ENCODE assay signal across 22 mouse cellular contexts in genomic region chr14:77558910-77559309, GRCm38 (mm10).
DNase-seq lines count a peak whose midpoint lies in the region; ATAC-seq and TF ChIP-seq lines count a peak whose summit lies in the region.
"Had no signal": no experiment of that assay in that cellular context is flagged by ENCODE, and none has a peak within 500 bp of the region (broad histone marks: within the 10 kb centered on the region; RNA-seq: fewer than 3 reads in every experiment).

No protein-coding gene starts in this region.

- no peak overlapping the region for H3K27ac ChIP-seq in intestine, embryonic 14.5 days (ENCODE audit: low read depth)
- H3K27ac ChIP-seq in intestine, embryonic 16.5 days (ENCODE audit: low read length): no peak overlapping the region
- H3K27ac ChIP-seq in liver, postnatal 0 days (ENCODE audit: low read depth): no peak overlapping the region
- H3K27ac ChIP-seq in liver, embryonic 12.5 days: no peak overlapping the region
- H3K27ac ChIP-seq in midbrain, embryonic 11.5 days (ENCODE audit: low read depth, low read length): no peak overlapping the region
- H3K27ac ChIP-seq in midbrain, embryonic 14.5 days (replicated peaks; ENCODE audit: low read depth, low read length): no peak overlapping the region

- 97% methylated on average over 3 of the region's 3 CpGs for WGBS in intestine, embryonic 14.5 days
- WGBS in intestine, embryonic 16.5 days: 98% methylated on average over 3 of the region's 3 CpGs
- WGBS in liver, postnatal 0 days (ENCODE audit: insufficient replicate concordance): 89% methylated on average over 3 of the region's 3 CpGs
- WGBS in liver, embryonic 12.5 days (ENCODE audit: insufficient replicate concordance): 84% methylated on average over 3 of the region's 3 CpGs
- WGBS in midbrain, embryonic 11.5 days: 86% methylated on average over 3 of the region's 3 CpGs
- WGBS in midbrain, embryonic 14.5 days: 94% methylated on average over 3 of the region's 3 CpGs

- no peak overlapping the region for H3K4me3 ChIP-seq in intestine, embryonic 14.5 days (ENCODE audit: low read depth, low read length)
- no peak overlapping the region for H3K4me3 ChIP-seq in intestine, embryonic 16.5 days (ENCODE audit: low read length)
- no peak overlapping the region for H3K4me3 ChIP-seq in liver, postnatal 0 days (ENCODE audit: low read depth, low read length)
- no peak overlapping the region for H3K4me3 ChIP-seq in liver, embryonic 12.5 days
- no peak overlapping the region for H3K4me3 ChIP-seq in midbrain, embryonic 11.5 days (ENCODE audit: low read depth, low read length)
- H3K4me3 ChIP-seq in midbrain, embryonic 14.5 days (replicated peaks; ENCODE audit: low read depth, low read length): no peak overlapping the region

- H3K27me3 ChIP-seq in intestine, embryonic 14.5 days (replicated peaks; ENCODE audit: control insufficient read depth, insufficient read depth, low read length): no peaks in the 10 kb centered on the region
- no peaks in the 10 kb centered on the region for H3K27me3 ChIP-seq in intestine, embryonic 16.5 days (replicated peaks; ENCODE audit: control insufficient read depth, insufficient read depth, low read length)
- no peaks in the 10 kb centered on the region for H3K27me3 ChIP-seq in liver, postnatal 0 days (ENCODE audit: insufficient read depth, low read length)
- H3K27me3 ChIP-seq in liver, embryonic 12.5 days (replicated peaks): no peaks in the 10 kb centered on the region
- H3K27me3 ChIP-seq in midbrain, embryonic 11.5 days (ENCODE audit: control insufficient read depth, insufficient read depth, low read length): no peaks in the 10 kb centered on the region
- no peaks in the 10 kb centered on the region for H3K27me3 ChIP-seq in midbrain, embryonic 14.5 days (ENCODE audit: control insufficient read depth, insufficient read depth, low read length)
- H3K27me3 ChIP-seq: CH12.LX, Patski had no signal

- intact Hi-C loops in heart, postnatal 36 days (cut with DNase I): no loop called here

- no peak for TF ChIP-seq CTCF in liver, postnatal 0 days (IDR thresholded peaks at IDR 0.05; ENCODE audit: low read depth)

- 0 out of 2 replicates have a peak, but pooled peaks cover 2% of the 10 kb centered on the region for H3K4me1 ChIP-seq in intestine, embryonic 14.5 days (replicated peaks; ENCODE audit: control insufficient read depth, insufficient read depth, low read length)
- no peaks in the 10 kb centered on the region for H3K4me1 ChIP-seq in intestine, embryonic 16.5 days (ENCODE audit: control insufficient read depth, insufficient read depth, low read length)
- H3K4me1 ChIP-seq in liver, postnatal 0 days (ENCODE audit: insufficient read depth): no peaks in the 10 kb centered on the region
- H3K4me1 ChIP-seq in liver, embryonic 12.5 days: no peaks in the 10 kb centered on the region
- H3K4me1 ChIP-seq in midbrain, embryonic 11.5 days (ENCODE audit: control insufficient read depth, insufficient read depth, low read length): no peaks in the 10 kb centered on the region
- no peaks in the 10 kb centered on the region for H3K4me1 ChIP-seq in midbrain, embryonic 14.5 days (ENCODE audit: control insufficient read depth, insufficient read depth, low read length)

- TF ChIP-seq EP300 in liver, postnatal 0 days (IDR thresholded peaks at IDR 0.05; ENCODE audit: low read depth): no peak

- H3K4me2 ChIP-seq in intestine, embryonic 14.5 days (ENCODE audit: low read length): no peak overlapping the region
- H3K4me2 ChIP-seq in intestine, embryonic 16.5 days (ENCODE audit: low read depth, low read length): no peak overlapping the region
- H3K4me2 ChIP-seq in liver, postnatal 0 days (ENCODE audit: low read depth, low read length): no peak overlapping the region
- H3K4me2 ChIP-seq in liver, embryonic 12.5 days: no peak overlapping the region
- H3K4me2 ChIP-seq in midbrain, embryonic 11.5 days: no peak overlapping the region
- H3K4me2 ChIP-seq in midbrain, embryonic 14.5 days (ENCODE audit: low read length): no peak overlapping the region

- no peak for ATAC-seq in intestine, embryonic 14.5 days (replicated peaks; ENCODE audit: low FRiP score, low TSS enrichment, low read depth)
- no peak for ATAC-seq in intestine, embryonic 16.5 days
- no peak for ATAC-seq in liver, postnatal 0 days
- no peak for ATAC-seq in liver, embryonic 12.5 days
- ATAC-seq in midbrain, embryonic 11.5 days (ENCODE audit: low FRiP score): no peak
- ATAC-seq in midbrain, embryonic 14.5 days (ENCODE audit: low FRiP score, low TSS enrichment): no peak
- ATAC-seq: activated CD4-positive, CD25-positive, alpha-beta regulatory T cell, adult 4 months; CD4-positive, CD25-positive, alpha-beta regulatory T cell, adult 4 months; Patski had no signal

- peak; percentile 69 for DNase-seq in heart, adult 11 months
- DNase-seq in heart, postnatal 36 days: no peak
- peak; percentile 15 for DNase-seq in intestine, embryonic 14.5 days (ENCODE audit: low spot score)
- DNase-seq in liver, postnatal 0 days: peak; percentile 0
- DNase-seq in midbrain, embryonic 11.5 days (ENCODE audit: low spot score, missing footprints): peak; percentile 62
- no peak for DNase-seq in midbrain, embryonic 14.5 days
- DNase-seq: adrenal gland, adult 2 months; adrenal gland, adult 8-10 months; adrenal gland, postnatal 10 days; adrenal gland, postnatal 14 days; adrenal gland, postnatal 25 days; adrenal gland, postnatal 36 days; B cell, adult 2 months; cerebellum, adult 11 months; cerebellum, adult 11-12 months had no signal

- H3K36me3 ChIP-seq in intestine, embryonic 14.5 days (ENCODE audit: control insufficient read depth, insufficient read depth, low read length): no peaks in the 10 kb centered on the region
- H3K36me3 ChIP-seq in intestine, embryonic 16.5 days (ENCODE audit: control insufficient read depth, insufficient read depth, low read length): no peaks in the 10 kb centered on the region
- H3K36me3 ChIP-seq in liver, postnatal 0 days (replicated peaks; ENCODE audit: insufficient read depth, low read length): no peaks in the 10 kb centered on the region
- H3K36me3 ChIP-seq in liver, embryonic 12.5 days: no peaks in the 10 kb centered on the region
- no peaks in the 10 kb centered on the region for H3K36me3 ChIP-seq in midbrain, embryonic 11.5 days (ENCODE audit: control insufficient read depth, insufficient read depth, low read length)
- H3K36me3 ChIP-seq in midbrain, embryonic 14.5 days (ENCODE audit: control insufficient read depth, insufficient read depth, low read length): no peaks in the 10 kb centered on the region
- H3K36me3 ChIP-seq: G1E had no signal

- H3K9me3 ChIP-seq in intestine, embryonic 14.5 days (ENCODE audit: control insufficient read depth, low read length): no peaks in the 10 kb centered on the region
- H3K9me3 ChIP-seq in intestine, embryonic 16.5 days (ENCODE audit: control insufficient read depth, low read length): no peaks in the 10 kb centered on the region
- H3K9me3 ChIP-seq in liver, postnatal 0 days (ENCODE audit: low read length): no peaks in the 10 kb centered on the region
- no peaks in the 10 kb centered on the region for H3K9me3 ChIP-seq in liver, embryonic 12.5 days (replicated peaks)
- no peaks in the 10 kb centered on the region for H3K9me3 ChIP-seq in midbrain, embryonic 11.5 days (ENCODE audit: control insufficient read depth, low read length)
- no peaks in the 10 kb centered on the region for H3K9me3 ChIP-seq in midbrain, embryonic 14.5 days (ENCODE audit: control insufficient read depth, low read length)

- H3K9ac ChIP-seq in intestine, embryonic 14.5 days (ENCODE audit: low read length): no peak overlapping the region
- H3K9ac ChIP-seq in intestine, embryonic 16.5 days (ENCODE audit: low read depth, low read length): no peak overlapping the region
- H3K9ac ChIP-seq in liver, postnatal 0 days (replicated peaks): no peak overlapping the region
- H3K9ac ChIP-seq in liver, embryonic 12.5 days: no peak overlapping the region
- H3K9ac ChIP-seq in midbrain, embryonic 11.5 days (ENCODE audit: low read length): no peak overlapping the region
- no peak overlapping the region for H3K9ac ChIP-seq in midbrain, embryonic 14.5 days (replicated peaks; ENCODE audit: low read length)

Comparison
In these comparisons a context has a peak if more than half of its experiments do, and no peak if none do; other contexts are left out.
1. DNase-seq: peak in heart, adult 11 months (single experiment), intestine, embryonic 14.5 days (single experiment), liver, postnatal 0 days (single experiment) and midbrain, embryonic 11.5 days (single experiment); none in heart, postnatal 36 days (0 of 2) and midbrain, embryonic 14.5 days (single experiment).